Mouse (Mus musculus) erythroid progenitor cell, adult 5-6 weeks (primary cell): ENCODE results near the gene Gpr179. TPM values are rescaled to one million over a fixed set of nuclear protein-coding genes. Genes with fewer than 3 reads are reported as not detected.

Experiments used
- ATAC-seq: replicated peaks from 2 replicates; pipeline ENCODE4 v1.8.0; 2016; ENCODE audit warnings: moderate number of reproducible peaks, mild to moderate bottlenecking, moderate TSS enrichment, inconsistent platforms; ENCODE audit not compliant: poor library complexity, low FRiP score, severe bottlenecking
- total RNA-seq, 2 experiments: library from RNA; stranded (forward) in 1 of 2; stranded (reverse) in 1 of 2; fragments of 150-400 nt in 1 of 2; fragments of 186-747, 209-891 nt in 1 of 2; gene quantifications; 2 replicates each; pipeline versions ENCODE4 v1.2.3 to v1.2.4; 2015 to 2017; ENCODE audit warnings: low replicate concordance in 2 of 2

The Gpr179 gene
- total RNA-seq, 2 experiments from 2014 or later, result 0.15 TPM; not detected in 1

DNA sequence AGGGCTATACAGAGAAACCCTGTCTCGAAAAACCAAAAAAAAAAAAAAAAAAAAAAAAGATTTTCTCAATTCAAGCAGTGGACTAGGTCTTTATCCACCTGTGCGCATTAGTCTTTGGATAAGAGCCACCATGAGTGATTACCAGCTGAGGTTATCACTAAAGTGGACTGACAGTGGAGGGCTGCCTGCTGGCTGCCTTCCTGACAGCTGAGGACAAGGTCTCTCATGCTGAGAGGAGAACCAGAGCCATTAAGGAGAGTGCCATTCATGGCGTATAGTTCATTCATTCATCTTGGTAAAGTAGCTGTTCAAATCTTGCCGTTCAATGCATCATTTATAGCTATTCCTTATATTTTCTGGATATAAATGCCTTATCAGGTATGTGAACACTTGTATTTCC is 55.3 kb downstream of the Gpr179 start:
- ATAC-seq, result no peak

- ATAC-seq, result no peak
Observed at GRCm38 (mm10) chr11:97292731-97293130, 59.1 kb downstream of the Gpr179 start.

DNA sequence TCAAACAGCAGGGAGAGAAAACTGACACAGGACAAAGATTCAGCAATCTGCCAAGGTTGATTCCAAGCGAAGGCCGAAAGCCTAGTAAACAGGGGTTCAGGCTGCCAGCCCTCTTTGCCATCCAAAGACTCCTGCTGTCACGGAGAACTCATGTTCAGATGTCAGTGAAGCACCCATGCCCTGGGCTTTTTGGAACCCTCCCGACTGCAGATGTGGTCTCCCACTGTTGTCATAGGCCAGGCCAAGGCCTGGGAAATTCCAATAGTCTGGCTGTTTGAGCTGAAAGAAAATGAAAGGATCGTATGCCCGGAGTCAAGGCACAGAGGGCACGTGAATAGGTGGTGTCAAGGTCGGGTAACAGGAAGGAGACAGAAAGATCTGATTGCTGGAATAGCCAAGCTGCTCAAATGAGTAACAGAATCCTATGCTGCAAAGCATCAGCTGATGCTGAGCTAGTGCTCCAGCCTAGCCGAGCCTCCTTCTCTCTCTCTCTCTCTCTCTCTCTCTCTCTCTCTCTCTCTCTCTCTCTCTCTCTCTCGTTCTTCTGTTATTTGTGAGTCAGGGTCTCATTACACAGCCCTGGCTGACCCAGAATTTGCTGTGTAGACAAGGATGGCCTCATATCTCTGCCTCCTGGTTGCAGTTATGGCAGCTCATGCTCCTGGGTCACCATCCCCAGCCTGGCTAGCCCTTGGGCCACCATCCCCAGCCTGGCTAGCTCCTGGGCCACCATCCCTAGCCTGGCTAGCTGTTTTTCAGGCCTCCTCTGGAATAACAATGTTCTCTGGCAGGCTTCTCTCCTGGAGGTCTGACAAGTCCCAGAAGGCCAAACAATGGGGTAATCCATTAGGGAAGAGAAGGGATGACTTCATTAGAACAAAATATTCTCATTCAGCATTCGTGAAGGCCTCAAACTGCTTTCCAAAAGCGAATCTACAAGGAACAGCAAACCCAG is 62.3 kb downstream of the Gpr179 start:
- no peak for ATAC-seq

DNA sequence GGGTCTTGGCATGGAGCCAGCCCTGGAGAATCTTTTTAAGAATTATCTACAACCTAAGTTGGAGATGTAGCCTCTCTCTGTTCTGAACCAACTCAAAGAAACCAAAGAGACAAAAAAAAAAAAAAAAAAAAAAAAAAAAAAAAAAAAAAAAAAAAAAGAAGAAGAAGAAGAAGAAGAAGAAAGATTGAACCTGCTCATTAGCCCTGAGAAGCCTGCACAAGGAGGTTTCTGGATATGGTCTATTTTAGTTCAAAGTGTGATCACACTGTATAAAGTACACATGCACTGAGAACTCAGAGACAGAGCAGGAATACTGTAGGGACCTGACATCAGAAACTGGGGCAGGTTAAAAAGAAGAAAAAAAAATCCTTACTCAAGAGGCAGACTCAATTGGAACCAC is 64.2 kb downstream of the Gpr179 start:
- ATAC-seq, result no peak

GRCm38 (mm10) chr11:97286973-97287372 is 64.9 kb downstream of the Gpr179 start:
- ATAC-seq, result no peak

DNA sequence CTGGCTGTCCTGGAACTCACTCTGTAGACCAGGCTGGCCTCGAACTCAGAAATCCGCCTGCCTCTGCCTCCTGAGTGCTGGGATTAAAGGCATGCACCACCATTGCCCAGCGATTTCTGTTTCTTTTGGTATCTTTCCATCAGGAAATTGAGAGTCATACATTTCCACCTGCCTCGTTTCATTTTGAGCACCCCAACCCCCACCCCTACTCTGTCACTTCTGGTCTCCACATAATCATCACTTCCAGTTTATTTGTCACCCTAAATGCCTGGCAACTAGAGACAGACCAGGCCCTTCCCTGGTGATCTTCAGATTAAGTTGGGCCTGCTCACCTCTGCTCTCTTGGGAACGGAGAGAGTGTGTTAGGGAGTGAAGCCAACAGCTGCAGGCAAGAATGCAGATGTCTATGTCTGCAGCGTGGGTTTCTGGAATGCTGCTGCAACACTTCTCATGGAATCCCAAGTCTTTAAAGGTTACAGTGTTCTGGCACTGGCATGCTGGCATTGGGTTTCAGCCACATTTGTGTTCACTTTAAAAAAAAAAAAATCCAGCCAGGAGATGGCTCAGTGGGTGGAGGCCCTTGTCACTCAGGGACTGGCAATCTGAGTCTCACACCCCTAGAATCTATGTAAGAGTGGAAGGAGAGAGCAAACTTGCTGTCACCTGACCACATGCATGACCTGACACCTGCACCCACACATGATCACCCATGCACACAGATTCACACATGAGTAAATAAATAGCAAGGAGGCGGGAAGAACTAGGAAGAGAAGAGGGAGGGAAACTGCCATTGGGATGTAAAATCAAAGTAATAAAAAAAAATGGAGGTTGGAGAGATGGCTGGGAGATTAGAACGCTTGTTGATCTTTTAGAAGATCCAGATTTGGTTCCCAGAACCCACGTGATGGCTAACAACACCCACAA is 65.8 kb downstream of the Gpr179 start:
- no peak for ATAC-seq

DNA sequence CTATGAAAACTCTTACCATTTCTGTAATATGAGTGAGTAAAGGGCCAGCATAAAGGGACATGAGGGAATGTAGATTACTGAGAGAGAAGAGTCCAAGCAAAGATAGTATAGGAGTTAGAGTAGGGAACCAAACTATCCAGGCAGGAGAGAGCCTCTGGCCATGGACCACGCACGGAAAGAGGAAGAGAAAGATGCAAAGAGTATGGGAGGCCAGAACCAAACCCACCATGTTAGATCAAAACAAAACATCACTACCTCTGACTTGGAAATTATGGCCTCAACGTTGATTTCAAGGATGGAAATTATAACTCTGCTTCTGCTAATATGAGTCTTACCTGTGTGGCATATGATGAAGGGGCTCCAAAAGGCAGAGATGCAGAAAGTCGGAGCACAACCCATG is 67.0 kb downstream of the Gpr179 start:
- no peak for ATAC-seq

GRCm38 (mm10) chr11:97282179-97282578 is 69.7 kb downstream of the Gpr179 start:
- ATAC-seq, result no peak

Other genes with a start within 250 kb of the Gpr179 start
- gene Tbx21, start 236.7 kb downstream of the Gpr179 start, total RNA-seq (2015; ENCODE audit: low replicate concordance), result not detected in 2 replicates
- not detected in 2 replicates for gene Tbx21, start 236.7 kb downstream of the Gpr179 start, total RNA-seq (2017; ENCODE audit: low replicate concordance)
- 1.4 and 15.9 TPM in 2 replicates for gene Tbkbp1, start 200.6 kb downstream of the Gpr179 start, total RNA-seq (2015; ENCODE audit: low replicate concordance)
- 1.3 TPM in 1 of 2 replicates, not detected in the other for gene Tbkbp1, start 200.6 kb downstream of the Gpr179 start, total RNA-seq (2017; ENCODE audit: low replicate concordance)
- 116 and 118 TPM in 2 replicates for gene Kpnb1, start 164.2 kb downstream of the Gpr179 start, total RNA-seq (2015; ENCODE audit: low replicate concordance)
- gene Kpnb1, start 164.2 kb downstream of the Gpr179 start, total RNA-seq (2017; ENCODE audit: low replicate concordance), result 267 and 391 TPM in 2 replicates
- gene Npepps, start 71.4 kb downstream of the Gpr179 start, total RNA-seq (2015; ENCODE audit: low replicate concordance), result 20.9 and 25.6 TPM in 2 replicates
- gene Npepps, start 71.4 kb downstream of the Gpr179 start, total RNA-seq (2017; ENCODE audit: low replicate concordance), result 9.4 and 32.2 TPM in 2 replicates
- gene Mrpl45, start 36.4 kb downstream of the Gpr179 start, total RNA-seq (2015; ENCODE audit: low replicate concordance), result 13.4 and 15.5 TPM in 2 replicates
- 3.6 and 5.9 TPM in 2 replicates for gene Mrpl45, start 36.4 kb downstream of the Gpr179 start, total RNA-seq (2017; ENCODE audit: low replicate concordance)
- gene Socs7, start 10.5 kb upstream of the Gpr179 start, total RNA-seq (2015; ENCODE audit: low replicate concordance), result 2.5 and 2.9 TPM in 2 replicates
- 5.4 and 6.0 TPM in 2 replicates for gene Socs7, start 10.5 kb upstream of the Gpr179 start, total RNA-seq (2017; ENCODE audit: low replicate concordance)
- gene Arhgap23, start 63.5 kb upstream of the Gpr179 start, total RNA-seq (2015; ENCODE audit: low replicate concordance), result 76.8 and 82.6 TPM in 2 replicates
- gene Arhgap23, start 63.5 kb upstream of the Gpr179 start, total RNA-seq (2017; ENCODE audit: low replicate concordance), result 65.7 and 71.1 TPM in 2 replicates
- not detected in 2 replicates for gene 4933428G20Rik, start 148.3 kb upstream of the Gpr179 start, total RNA-seq (2015; ENCODE audit: low replicate concordance)
- gene 4933428G20Rik, start 148.3 kb upstream of the Gpr179 start, total RNA-seq (2017; ENCODE audit: low replicate concordance), result not detected in 2 replicates
- gene Srcin1, start 224.1 kb upstream of the Gpr179 start, total RNA-seq (2015; ENCODE audit: low replicate concordance), result not detected in 2 replicates
- not detected in 2 replicates for gene Srcin1, start 224.1 kb upstream of the Gpr179 start, total RNA-seq (2017; ENCODE audit: low replicate concordance)